In genomic region chr13:17802880-17803279, GRCm38 (mm10) we compare ENCODE assay signal across 8 mouse cellular contexts. TPM values are rescaled to one million over a fixed set of nuclear protein-coding genes. Genes with fewer than 3 reads are reported as not detected.
DNase-seq lines count a peak whose midpoint lies in the region; ATAC-seq and TF ChIP-seq lines count a peak whose summit lies in the region.

No protein-coding gene starts in this region.

- no peaks in the 10 kb centered on the region for H3K36me3 ChIP-seq in heart, embryonic 11.5 days (ENCODE audit: control insufficient read depth, insufficient read depth, low read length)
- H3K36me3 ChIP-seq in E14TG2a.4 (ENCODE audit: insufficient read depth, low read length), result peaks cover 18% of the 10 kb centered on the region
- 0 out of 2 replicates have a peak, but pooled peaks cover 4% of the 10 kb centered on the region for H3K36me3 ChIP-seq in forebrain, embryonic 14.5 days (ENCODE audit: control insufficient read depth, insufficient read depth, low read length)
- no peaks in the 10 kb centered on the region for H3K36me3 ChIP-seq in liver, embryonic 16.5 days (ENCODE audit: control insufficient read depth, insufficient read depth)

- ATAC-seq in heart, embryonic 11.5 days (replicated peaks; ENCODE audit: insufficient number of reproducible peaks, low FRiP score, low TSS enrichment), result no peak
- no peak for ATAC-seq in forebrain, embryonic 14.5 days
- no peak for ATAC-seq in liver, embryonic 16.5 days (ENCODE audit: low read depth)

- peaks cover 3% of the 10 kb centered on the region; the same call in 1 of the 2 replicates for H3K4me1 ChIP-seq in heart, embryonic 11.5 days (ENCODE audit: control insufficient read depth, insufficient read depth, low read length)
- peaks cover 36% of the 10 kb centered on the region for H3K4me1 ChIP-seq in E14TG2a.4 (replicated peaks; ENCODE audit: low read depth, low read length)
- peaks cover 8% of the 10 kb centered on the region for H3K4me1 ChIP-seq in forebrain, embryonic 14.5 days (ENCODE audit: control insufficient read depth, insufficient read depth, low read length)
- peaks cover 19% of the 10 kb centered on the region for H3K4me1 ChIP-seq in liver, embryonic 16.5 days (ENCODE audit: control insufficient read depth, low read depth, low read length)

- DNase-seq in heart, postnatal 4 days, result no peak
- no peak for DNase-seq in forebrain, embryonic 14.5 days (ENCODE audit: low spot score)
- no peak for DNase-seq in ovary, postnatal 10 days (ENCODE audit: low spot score)
- DNase-seq in adrenal gland, postnatal 10 days, result no peak
- DNase-seq in right cerebral cortex, postnatal 10 days (ENCODE audit: low spot score in 2 of 2), result no peak

- peak overlapping the region; percentile 99 for H3K27ac ChIP-seq in heart, embryonic 11.5 days (ENCODE audit: low read depth, low read length)
- H3K27ac ChIP-seq in forebrain, embryonic 14.5 days (ENCODE audit: low read depth, low read length), result peak overlapping the region; percentile 97; the same call in 1 of the 2 replicates
- peak overlapping the region; percentile 98 for H3K27ac ChIP-seq in liver, embryonic 16.5 days (ENCODE audit: low read length)

- H3K4me2 ChIP-seq in heart, embryonic 11.5 days, result peak overlapping the region; percentile 69
- peak overlapping the region; percentile 94 for H3K4me2 ChIP-seq in forebrain, embryonic 14.5 days (ENCODE audit: low read length)
- H3K4me2 ChIP-seq in liver, embryonic 16.5 days (ENCODE audit: low read depth, low read length), result peak overlapping the region; percentile 81

- H3K4me3 ChIP-seq in heart, embryonic 11.5 days (ENCODE audit: low read depth, low read length), result peak overlapping the region; percentile 99
- peak overlapping the region; percentile 96 for H3K4me3 ChIP-seq in E14TG2a.4 (replicated peaks; ENCODE audit: low read length)
- H3K4me3 ChIP-seq in forebrain, embryonic 14.5 days (ENCODE audit: low read depth, low read length), result peak overlapping the region; percentile 98
- H3K4me3 ChIP-seq in liver, embryonic 16.5 days (ENCODE audit: low read depth, low read length), result peak overlapping the region; percentile 100

- no peaks in the 10 kb centered on the region for H3K27me3 ChIP-seq in heart, embryonic 11.5 days (ENCODE audit: control insufficient read depth, insufficient read depth, low read length)
- H3K27me3 ChIP-seq in E14TG2a.4 (ENCODE audit: insufficient read depth, low read length), result no peaks in the 10 kb centered on the region
- no peaks in the 10 kb centered on the region for H3K27me3 ChIP-seq in forebrain, embryonic 14.5 days (replicated peaks; ENCODE audit: control insufficient read depth, insufficient read depth, low read length)
- H3K27me3 ChIP-seq in liver, embryonic 16.5 days (ENCODE audit: control insufficient read depth, insufficient read depth, low read depth, low read length), result no peaks in the 10 kb centered on the region

- H3K9me3 ChIP-seq in heart, embryonic 11.5 days (replicated peaks; ENCODE audit: control insufficient read depth, low read length), result no peaks in the 10 kb centered on the region
- H3K9me3 ChIP-seq in E14TG2a.4 (ENCODE audit: low read length), result no peaks in the 10 kb centered on the region
- H3K9me3 ChIP-seq in forebrain, embryonic 14.5 days (replicated peaks; ENCODE audit: control insufficient read depth, low read length), result no peaks in the 10 kb centered on the region
- H3K9me3 ChIP-seq in liver, embryonic 16.5 days (replicated peaks; ENCODE audit: control insufficient read depth, low read length), result no peaks in the 10 kb centered on the region

- TF ChIP-seq CTCF in E14TG2a.4 (conservative IDR thresholded peaks at IDR 0.05; ENCODE audit: low read length), result no peak

- 4% methylated on average over 3 of the region's 3 CpGs for WGBS in heart, embryonic 11.5 days (ENCODE audit: insufficient replicate concordance)
- WGBS in forebrain, embryonic 14.5 days, result 7% methylated on average over 3 of the region's 3 CpGs
- under 1% methylated on average over 3 of the region's 3 CpGs for WGBS in liver, embryonic 16.5 days (ENCODE audit: insufficient replicate concordance)

- peak overlapping the region; percentile 78 for H3K9ac ChIP-seq in heart, embryonic 11.5 days (ENCODE audit: low read depth, low read length)
- H3K9ac ChIP-seq in forebrain, embryonic 14.5 days (ENCODE audit: low read length), result peak overlapping the region; percentile 94
- H3K9ac ChIP-seq in liver, embryonic 16.5 days (ENCODE audit: low read depth, low read length), result peak overlapping the region; percentile 99

RNA-seq across cellular contexts. Expression of gene Cdk13, which starts 2.0 kb away (rescaled TPM):
- polyA plus RNA-seq in heart, embryonic 11.5 days (2014; fragmentation: Nextera tagmentation; extraction: Ambion mirVana), result 10.5 and 18.0 TPM in 2 replicates
- 10 to 100 TPM; 40.8 to 42.3 TPM for total RNA-seq in heart, postnatal 4 days (2021)
- 13.6 and 15.4 TPM in 2 replicates for polyA plus RNA-seq in forebrain, embryonic 14.5 days (2014; fragmentation: Nextera tagmentation; extraction: Ambion mirVana)
- 5.8 and 6.5 TPM in 2 replicates for polyA plus RNA-seq in liver, embryonic 16.5 days (2015; fragmentation: Nextera tagmentation; extraction: Ambion mirVana)
- 10 to 100 TPM; 49.0 to 50.1 TPM for total RNA-seq in adrenal gland, postnatal 10 days (2021)
